Mouse (Mus musculus) v-Abl transformed pro-B cells (cell line): ENCODE results near the gene Gadd45g.

Source experiments
- in situ Hi-C, 2 experiments: fragments of 400-800 bp; cut with MboI; formaldehyde crosslinking; loops; one replicate each; pipeline ENCODE4 v1.15.1; 2025; ENCODE audit not compliant: unreplicated experiment in 2 of 2

Gadd45g gene

DNA sequence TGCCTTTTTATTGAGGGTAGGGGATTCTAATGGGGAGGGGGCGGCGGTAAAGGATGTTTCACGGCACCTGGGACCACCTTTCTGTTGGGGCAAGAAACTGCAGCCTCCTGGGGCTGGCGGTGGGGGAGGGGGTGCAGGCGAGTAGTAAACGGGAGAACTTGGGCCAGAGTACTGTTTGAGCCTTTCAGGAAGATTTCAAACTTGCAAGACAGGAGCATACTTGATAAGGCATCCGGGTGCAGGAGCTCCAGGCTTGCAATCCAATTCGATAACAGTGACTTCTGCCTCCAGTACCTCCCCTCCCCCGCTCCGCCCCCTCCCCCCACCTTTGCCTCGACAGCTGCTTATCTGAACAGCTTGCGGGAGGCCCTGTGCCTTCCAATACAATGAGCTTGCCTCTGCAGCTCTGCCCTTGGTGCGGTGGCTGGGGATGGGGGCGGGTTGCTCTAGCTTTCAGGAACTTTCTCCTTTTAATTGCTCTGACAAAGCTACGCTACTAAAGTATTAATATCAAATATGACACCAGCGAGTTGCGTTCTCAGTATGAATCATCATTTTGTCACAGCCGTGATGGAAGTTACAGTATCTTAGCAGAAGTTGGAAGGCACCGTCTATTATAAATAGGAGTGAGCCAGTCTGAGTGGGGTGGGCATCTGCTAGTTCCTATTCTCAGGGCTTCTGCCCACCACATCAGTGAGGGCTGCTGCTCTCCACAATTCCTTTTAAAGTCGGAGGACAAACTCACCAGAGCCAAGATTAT, 2.2 kb downstream of the Gadd45g start:
- in situ Hi-C loops = loop anchor here (5.0 to 25.0 kb wide), 5 partner anchors 179 to 1514 kb away; partner anchors contain the start of gene Nfil3 (in 2 of the 2)

DNA sequence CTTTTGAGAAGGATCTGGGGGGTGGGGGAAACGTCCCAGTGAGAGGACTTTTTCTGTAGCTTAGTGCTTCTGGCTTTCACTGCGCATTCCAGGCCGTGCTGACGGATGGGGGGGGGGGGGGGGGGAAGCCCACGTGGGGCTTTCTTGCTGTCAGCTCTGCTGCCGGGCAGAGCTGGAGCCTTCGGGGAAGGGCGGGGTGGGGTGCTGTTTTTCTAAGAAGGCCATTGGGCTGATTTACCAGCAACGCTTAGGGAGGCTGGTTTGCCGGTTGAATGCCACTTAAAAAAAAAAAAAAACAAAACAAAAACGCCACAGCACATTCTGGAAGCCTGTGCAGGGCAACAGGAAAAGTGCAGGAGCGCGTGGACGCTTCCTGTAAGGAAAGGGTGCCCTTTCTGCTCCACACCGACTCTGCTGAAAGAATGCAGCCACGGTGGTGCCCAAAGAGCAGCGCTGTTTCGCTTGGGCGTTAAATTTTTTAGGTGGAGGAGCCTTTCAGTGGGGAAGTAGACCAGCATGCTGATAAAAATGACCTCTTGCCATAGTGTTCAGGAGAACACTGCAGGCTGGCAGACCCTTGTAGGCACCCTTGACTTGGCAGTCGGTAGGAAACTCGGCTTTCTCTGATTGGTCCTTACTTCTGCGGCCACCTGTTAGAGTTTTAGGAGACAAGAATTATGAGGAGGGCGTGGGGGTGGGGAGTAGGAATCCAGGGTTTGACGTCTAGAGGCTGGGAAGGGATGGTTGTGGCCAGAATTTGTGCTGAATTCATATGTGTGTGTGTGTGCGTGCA, 3.0 kb downstream of the Gadd45g start:
- in situ Hi-C loops = loop anchor here (5.0 to 25.0 kb wide), 5 partner anchors 178 to 1513 kb away; partner anchors contain the start of gene Nfil3 (in 2 of the 2)

- in situ Hi-C loops = no loop called here
Observed at GRCm38 (mm10) chr13:51850565-51850964, 4.1 kb downstream of the Gadd45g start.

DNA sequence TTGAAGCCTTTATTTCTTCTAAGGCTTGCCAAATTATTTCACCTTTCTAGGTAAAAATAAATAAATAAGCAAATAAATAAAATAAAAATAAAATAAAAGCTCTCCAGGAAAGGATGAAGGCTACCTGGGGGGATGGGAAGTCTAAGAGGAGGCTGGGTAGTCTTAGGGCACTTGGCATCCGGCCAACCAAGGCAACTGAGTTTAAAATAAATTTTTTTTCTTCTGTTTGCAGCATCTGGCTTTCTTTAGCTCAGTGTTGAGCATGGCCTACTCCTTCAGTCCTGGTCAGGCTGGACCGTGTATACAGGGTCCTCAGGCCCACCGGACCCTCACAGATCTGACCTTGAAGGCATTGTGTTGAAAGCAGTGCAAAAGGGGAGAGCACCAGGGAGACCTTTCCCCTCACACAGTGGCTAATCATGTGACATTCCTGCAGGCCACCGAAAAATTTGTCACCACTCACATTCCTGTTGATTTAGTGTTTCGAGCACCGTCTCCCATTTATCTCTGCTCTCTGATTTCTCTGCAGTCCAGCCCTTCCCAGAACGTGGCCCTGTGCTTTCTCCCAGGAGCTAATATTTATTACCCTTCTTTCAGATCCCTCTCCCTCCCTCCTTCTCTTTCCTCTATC, 6.2 kb downstream of the Gadd45g start:
- in situ Hi-C loops = no loop called here

DNA sequence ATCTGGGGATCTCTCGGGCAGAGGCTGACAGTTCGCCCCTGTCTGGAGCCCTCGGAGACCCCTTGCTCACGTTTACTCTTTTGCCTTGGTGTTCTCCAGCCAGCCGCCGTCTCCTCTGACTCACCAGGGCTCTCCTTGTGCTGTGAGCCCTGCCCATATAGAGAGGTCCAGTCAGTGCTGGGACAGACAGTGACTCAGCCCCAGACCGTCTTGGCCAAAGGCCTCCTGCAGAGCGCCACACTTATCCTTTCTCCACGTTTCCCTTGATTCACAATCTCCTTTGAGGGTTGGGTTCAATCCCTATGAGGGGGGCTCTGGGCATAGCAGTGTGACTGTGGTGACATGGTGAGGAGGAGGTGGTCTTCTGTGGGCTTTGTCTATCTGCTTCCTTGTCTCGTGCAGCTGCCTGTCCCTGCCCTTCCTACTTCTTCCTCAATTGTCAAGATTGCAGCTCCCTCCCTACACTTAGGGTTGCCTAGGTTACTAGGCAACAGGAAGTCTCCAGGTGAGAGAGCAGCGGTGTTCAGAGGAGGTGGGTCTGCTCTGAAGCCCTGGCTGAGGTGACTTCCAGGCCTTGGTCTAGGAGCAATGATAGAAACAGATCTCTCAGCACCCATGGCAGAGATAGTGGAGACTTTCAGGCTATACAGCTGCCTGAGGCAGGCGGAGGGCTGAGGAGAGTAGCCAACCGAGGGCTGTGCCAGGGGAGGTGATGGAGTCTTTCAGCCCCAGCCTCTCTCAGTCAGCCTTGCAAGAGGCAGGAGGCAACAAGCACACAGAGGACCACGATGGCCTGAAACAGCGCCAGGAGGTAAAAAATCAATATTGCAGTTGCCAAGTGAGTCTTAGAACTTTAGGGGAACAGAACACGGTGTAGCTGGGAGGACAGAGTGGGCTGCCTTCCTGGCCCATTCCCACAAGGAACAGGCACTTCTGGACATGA, 7.1 kb downstream of the Gadd45g start:
- in situ Hi-C loops = no loop called here

DNA sequence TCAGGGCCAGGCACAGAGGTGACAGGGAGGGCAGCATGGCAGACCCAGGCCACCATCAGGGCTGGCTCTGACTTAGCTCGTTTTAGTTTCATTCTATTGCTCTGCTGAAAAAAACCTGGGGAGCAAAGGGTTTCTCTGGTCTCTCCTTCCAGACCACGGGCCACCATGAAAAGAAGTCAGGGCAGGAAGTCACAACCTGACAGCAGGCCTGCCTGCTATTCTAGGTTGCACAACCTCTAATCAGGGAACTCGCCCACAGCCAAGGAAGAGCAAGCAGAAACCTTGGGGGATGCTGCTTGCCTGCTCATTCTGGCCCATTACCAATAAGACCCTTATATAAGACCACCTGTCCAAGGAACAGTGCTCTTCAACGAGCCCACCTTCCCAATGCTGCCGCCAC, 9.1 kb downstream of the Gadd45g start:
- in situ Hi-C loops = no loop called here

- in situ Hi-C loops = no loop called here
Observed at GRCm38 (mm10) chr13:51857156-51857555, 10.7 kb downstream of the Gadd45g start.

- in situ Hi-C loops = no loop called here
Observed at GRCm38 (mm10) chr13:51858475-51858874, 12.0 kb downstream of the Gadd45g start.

- in situ Hi-C loops = no loop called here
Observed at GRCm38 (mm10) chr13:51859174-51859573, 12.7 kb downstream of the Gadd45g start.

DNA sequence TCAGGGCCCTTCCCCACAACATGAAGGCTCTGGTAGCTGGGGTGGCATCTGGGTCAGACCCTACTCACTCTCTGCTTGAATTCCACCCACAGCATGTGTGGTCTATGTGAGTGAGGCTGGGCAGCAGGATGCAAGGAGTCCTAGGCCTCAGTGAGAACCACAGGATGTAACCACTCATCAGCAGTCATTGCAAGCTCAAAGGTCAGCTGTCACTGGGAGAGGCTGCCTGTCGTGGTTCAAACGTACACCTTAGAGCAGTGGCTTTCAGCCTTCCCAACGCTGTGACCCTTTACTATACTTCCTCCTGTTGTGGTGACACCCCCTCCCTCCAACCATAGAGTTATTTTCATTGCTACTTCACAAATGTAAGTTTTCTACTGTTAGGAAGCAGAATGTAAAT, 13.3 kb downstream of the Gadd45g start:
- in situ Hi-C loops = no loop called here

DNA sequence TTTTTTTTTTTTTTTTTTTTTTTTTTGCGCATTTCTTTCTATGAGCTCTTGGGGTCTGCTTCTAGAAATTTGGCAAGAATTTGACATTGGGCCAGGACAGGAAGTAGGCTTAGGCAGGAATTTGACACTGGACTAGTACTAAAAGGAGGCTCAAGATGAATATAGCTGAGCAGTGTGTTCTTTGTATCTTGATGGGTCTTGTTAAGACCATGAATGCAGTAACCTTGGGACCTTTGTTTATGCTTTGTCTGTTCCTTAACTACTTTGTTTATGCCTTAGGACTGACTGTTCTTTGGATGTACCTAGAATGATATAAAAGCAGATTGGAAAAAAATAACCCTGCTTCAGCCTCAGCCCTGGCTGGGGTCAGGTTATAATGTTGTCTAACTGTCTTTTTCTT, 16.3 kb downstream of the Gadd45g start:
- in situ Hi-C loops = no loop called here

DNA sequence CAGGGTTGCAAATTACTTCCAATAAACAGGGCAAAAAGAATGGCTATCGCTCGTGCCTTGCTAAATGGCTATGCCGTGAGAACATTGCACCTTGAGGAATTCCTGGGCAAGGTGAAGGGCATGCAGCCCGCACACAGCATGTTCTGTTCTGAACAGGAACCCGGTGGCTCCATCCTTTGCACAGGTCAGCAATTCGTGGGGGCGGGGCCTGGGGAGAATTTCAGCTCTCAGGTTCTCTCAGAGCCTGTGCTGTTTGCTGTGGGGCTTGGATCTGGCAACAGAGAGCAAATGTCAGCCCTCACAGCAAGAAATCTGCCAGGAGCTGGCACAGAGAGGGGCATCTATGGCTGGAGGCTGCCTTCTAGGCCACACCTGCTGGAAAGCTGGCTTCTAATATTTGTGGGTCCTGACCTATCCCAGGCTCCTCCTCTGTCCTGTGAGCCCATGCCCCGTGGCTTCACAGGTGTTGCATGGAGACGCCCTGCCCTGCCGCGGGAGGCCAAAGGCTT, 19.7 kb downstream of the Gadd45g start:
- in situ Hi-C loops = no loop called here

DNA sequence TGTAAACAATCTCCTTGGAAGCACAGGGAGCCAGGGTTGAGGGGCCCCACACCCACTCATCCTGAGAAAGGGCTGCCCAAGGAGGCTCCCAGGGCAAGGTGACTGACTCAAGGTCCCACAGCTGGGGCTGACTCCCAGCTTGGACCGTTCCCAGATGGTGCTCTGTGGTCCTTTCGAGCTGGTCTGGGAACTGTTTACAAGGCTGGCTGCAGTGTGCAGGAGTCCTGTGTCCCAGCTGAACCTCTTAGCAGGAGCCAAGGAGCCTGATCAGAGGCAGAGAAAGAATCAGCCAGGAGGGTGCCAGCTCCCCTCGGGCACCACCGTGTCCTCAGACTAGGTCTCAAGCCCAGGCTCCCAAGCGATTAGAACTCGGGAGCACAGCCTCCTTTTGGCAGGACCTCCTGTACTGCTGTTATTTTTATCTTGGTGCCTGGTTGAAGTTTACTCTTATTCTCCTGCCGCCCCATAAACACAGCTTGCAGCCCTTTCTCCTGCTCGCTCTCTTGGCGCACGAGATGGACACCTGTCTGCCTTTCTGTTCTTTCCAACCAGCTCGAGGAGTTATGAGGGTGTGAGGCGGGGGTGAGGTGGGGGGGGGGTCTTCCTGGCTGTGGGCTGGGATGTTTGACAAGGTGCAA, 22.1 kb downstream of the Gadd45g start:
- in situ Hi-C loops = no loop called here

DNA sequence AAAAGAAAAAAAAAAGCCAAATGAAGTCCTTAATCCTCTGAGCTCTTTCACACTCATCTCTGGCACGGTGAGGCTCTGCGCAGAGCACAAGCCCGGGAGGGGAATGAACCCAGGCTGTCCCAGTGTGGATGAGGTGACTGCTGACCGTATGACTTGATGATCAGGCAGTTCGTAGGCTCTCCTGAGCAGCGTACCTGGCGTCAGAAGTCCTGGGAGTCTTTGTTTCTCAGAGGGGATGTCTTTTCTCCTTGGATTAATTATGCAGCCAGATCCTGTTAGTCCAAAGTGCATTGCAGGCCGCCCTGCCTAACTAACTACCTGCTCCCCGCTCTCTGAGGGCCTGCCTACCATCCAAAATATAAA, 22.6 kb downstream of the Gadd45g start:
- in situ Hi-C loops = no loop called here

- in situ Hi-C loops = no loop called here
Observed at GRCm38 (mm10) chr13:51871148-51871547, 24.7 kb downstream of the Gadd45g start.

GRCm38 (mm10) chr13:51872252-51872962, 25.9 kb downstream of the Gadd45g start:
- in situ Hi-C loops = no loop called here

DNA sequence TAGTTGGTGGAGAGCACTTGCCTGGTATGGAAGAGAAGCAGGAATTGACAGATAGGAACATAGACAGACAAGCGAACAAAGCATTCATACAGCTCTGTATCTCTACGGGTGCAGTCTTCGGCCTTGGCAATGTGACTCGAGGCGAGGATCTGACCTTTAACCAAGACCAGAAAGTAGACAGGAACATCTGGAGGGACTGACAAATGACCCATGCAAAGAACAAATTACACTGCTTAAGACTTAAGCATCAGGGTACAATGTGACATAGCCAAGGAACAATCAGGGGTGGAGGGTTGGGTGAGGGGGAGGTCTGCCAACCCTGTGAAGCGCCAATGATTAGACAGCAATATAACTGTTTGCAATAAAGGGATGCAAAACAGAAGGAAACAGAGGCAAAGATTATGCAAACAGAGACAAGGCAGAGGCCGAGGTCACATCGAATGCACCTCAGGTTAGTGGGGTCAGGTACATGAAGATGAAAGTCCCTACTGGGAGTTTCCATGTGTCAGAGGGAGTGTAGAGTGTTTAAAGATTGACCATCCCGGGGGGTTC, 26.6 kb downstream of the Gadd45g start:
- in situ Hi-C loops = no loop called here

DNA sequence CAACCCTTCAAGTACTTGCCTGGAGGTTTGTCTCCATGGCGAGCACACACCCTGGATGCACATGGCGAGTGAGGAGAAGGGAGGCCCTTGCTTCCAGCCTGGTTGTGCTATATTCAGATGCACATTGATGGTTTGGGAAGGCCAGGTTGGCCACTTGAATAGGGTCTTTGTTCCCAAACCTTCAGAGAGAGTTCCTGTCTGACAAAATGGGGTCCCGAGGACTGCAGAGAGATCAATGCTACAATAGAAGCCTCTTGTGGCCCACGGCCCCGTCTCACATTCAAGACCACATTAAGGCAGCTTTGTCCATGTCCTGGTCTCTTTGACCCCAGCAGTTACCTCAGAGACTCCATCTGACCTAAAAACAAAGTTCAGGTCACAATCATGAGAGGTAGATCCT, 27.3 kb downstream of the Gadd45g start:
- in situ Hi-C loops = no loop called here

- in situ Hi-C loops = no loop called here
Observed at GRCm38 (mm10) chr13:51876131-51876530, 29.7 kb downstream of the Gadd45g start.
